Mouse (Mus musculus): ENCODE data around the gene Gpatch2l.

Gene Gpatch2l

DNA sequence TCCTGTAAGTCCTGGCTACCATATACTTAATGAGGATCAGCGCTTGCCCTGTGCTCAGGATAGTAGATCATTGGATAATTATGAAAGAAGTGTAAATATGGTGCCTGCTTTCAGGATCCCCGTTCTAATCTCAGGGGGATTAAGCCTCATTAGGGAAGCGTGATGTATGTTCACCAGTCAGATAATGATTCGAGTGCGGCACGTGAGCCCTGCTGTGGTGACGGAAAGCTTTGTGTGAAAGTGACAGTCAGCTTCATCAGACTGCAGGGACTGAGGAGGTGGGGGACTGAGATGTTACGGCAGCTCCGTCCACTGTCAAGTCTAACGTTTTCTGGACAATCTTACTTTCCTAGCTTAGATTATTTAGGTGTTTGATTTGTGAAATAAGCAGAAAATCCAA is 38.3 kb downstream of the Gpatch2l start:
- DNase-seq = no peak

GRCm38 (mm10) chr12:86285704-86286103 is 44.0 kb downstream of the Gpatch2l start:
- no peak for DNase-seq

- no peak for DNase-seq
Observed at GRCm38 (mm10) chr12:86297450-86297849, 55.8 kb downstream of the Gpatch2l start.

- peak; percentile 27 to 58 for DNase-seq
Observed at GRCm38 (mm10) chr12:86302973-86303372, 61.3 kb downstream of the Gpatch2l start.

- no peak for DNase-seq
Observed at GRCm38 (mm10) chr12:86305045-86305444, 63.4 kb downstream of the Gpatch2l start.

DNA sequence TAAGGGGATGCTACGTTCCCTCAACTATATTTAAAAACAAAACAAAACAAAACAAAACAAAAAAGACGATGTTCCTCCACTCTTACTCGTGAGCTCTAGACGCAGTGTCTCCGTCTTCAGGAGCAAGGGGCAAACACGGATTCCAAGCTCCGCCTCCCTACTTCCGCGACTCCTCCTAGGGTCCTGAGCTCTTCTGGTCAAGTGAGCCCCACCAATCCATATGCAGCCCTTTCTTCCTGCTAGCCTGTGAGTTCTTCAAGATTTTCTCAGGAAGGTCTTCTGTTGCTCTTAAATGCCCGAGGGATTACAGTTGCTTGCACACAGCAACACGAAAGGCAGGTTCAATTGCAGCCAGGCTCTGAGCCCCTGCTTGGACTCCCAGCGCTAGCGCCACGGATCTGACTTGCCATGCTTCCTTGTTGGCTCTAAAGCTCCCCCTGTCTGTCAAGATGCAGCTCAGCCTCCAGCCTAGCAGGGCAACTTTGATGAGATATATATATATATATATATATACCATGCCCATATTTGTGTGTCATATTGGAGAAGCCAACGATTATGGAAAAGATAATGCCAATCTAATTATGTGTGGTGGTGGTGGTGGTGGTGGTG is 64.1 kb downstream of the Gpatch2l start:
- peak; percentile 22 to 41 for DNase-seq

GRCm38 (mm10) chr12:86309474-86309873 is 67.8 kb downstream of the Gpatch2l start:
- DNase-seq = no peak

GRCm38 (mm10) chr12:86309902-86310301 is 68.2 kb downstream of the Gpatch2l start:
- no peak for DNase-seq

GRCm38 (mm10) chr12:86320629-86321028 is 79.0 kb downstream of the Gpatch2l start:
- DNase-seq = no peak

GRCm38 (mm10) chr12:86324297-86324696 is 82.6 kb downstream of the Gpatch2l start:
- DNase-seq = no peak

GRCm38 (mm10) chr12:86329813-86330212 is 88.2 kb downstream of the Gpatch2l start:
- no peak for DNase-seq

GRCm38 (mm10) chr12:86330684-86331083 is 89.0 kb downstream of the Gpatch2l start:
- no peak for DNase-seq

DNA sequence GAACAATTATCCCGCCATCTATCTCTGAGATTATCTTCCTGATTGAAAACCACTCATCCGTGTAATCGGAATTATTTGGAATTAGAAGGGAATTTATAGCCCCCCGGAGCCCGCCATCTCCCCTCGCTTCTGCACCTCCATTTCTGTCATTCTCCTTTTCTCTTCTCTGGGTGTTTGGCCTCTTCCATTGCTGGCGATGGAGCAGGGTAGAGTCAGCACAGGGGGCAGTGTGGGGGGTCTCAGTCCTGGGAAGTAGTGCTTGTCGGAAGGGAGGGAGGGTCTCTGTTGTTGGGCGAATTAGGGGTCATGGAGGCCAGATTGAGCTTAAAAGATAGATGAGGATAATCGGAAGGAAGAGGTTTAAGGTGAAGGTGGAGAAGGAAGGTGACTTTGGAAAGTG is 89.6 kb downstream of the Gpatch2l start:
- DNase-seq = no peak

GRCm38 (mm10) chr12:86336209-86336608 is 94.6 kb downstream of the Gpatch2l start:
- no peak for DNase-seq

GRCm38 (mm10) chr12:86336887-86337286 is 95.2 kb downstream of the Gpatch2l start:
- DNase-seq = no peak

Data from kidney, postnatal 25 days (tissue).